Mouse (Mus musculus): Measurements from ENCODE around the gene Lekr1. TPM values are rescaled to one million over a fixed set of nuclear protein-coding genes. Genes with fewer than 3 reads are reported as not detected.
A peak's percentile ranks its signal among the peaks of the same experiment; 100 is the strongest.

Lekr1 gene
- polyA plus RNA-seq, 1 experiment from 2014 or later, result 7.4 TPM

DNA sequence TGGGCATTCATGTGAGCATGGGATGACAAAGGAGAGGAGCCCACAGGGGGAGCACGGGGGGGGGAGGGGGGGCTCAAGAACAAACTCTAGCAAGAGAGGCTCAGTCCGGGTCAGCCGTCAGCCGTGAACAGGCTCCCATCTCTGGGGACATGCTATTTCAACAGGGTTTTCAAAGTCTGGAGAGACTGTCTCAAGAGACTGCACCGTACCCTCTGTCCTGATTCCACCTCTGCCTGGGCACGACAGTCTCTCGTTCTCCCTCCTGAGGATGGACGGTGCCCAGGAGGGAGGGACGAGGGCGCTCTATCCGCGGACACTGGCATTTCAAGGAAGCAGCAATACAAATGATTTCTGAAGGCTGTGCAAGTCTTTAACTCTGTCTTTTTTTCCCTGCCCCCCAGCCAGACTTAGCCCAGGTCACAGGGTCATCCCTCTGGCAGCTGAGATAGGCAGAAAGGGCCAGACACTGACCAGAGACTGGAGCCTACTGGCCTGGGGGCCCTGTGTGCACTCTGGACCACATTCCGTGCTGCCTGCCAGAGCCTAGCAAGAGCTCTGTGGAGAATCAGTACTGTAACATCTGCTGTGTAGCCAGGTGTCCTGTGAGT, 192.8 kb downstream of the Lekr1 start:
- Histone ChIP-seq H3K9me3 (no peaks in the 10 kb centered on the region), H3K27me3 (peaks cover 8% of the 10 kb centered on the region), H3K36me3 (no peaks in the 10 kb centered on the region), H3K9ac (replicated peaks) (peak overlapping the region; percentile 34), H3K27ac (no peak overlapping the region), H3K4me3 (replicated peaks) (no peak overlapping the region), H3K4me1 (replicated peaks) (peaks cover 31% of the 10 kb centered on the region), H3K4me2 (peak overlapping the region; percentile 19; the same call in 1 of the 2 replicates)
- no peak for ATAC-seq (ENCODE audit: insufficient number of reproducible peaks, insufficient read depth, low FRiP score, low TSS enrichment, low read depth)
- 18% methylated on average over 13 of the region's 13 CpGs for whole genome bisulfite sequencing

DNA sequence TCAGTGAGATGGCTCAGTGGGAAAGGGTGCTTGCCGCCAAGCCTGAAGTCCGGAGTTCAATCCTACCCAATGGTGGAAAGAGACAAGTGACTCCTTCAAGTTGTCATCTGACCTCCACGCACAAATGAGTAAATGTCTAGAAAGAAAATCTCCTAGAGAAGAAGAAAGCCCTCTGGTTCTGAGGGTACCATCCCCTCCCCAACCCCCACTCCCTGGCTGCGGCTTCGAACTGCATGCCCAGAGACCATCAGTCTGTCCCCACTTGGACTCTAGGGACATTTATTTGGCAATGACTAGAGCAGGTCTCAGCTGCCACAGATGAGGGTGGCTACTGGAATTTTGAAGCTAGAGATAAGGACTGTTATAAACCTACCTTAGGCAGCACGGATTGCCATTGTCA, 193.7 kb downstream of the Lekr1 start:
- no peak for ATAC-seq (ENCODE audit: insufficient number of reproducible peaks, insufficient read depth, low FRiP score, low TSS enrichment, low read depth)
- Histone ChIP-seq H3K9me3 (no peaks in the 10 kb centered on the region), H3K4me3 (replicated peaks) (no peak overlapping the region), H3K4me2 (no peak overlapping the region), H3K27me3 (peaks cover 13% of the 10 kb centered on the region), H3K36me3 (no peaks in the 10 kb centered on the region), H3K27ac (no peak overlapping the region), H3K4me1 (replicated peaks) (peaks cover 31% of the 10 kb centered on the region), H3K9ac (replicated peaks) (no peak overlapping the region)
- WGBS, result 88% methylated on average over 6 of the region's 6 CpGs

DNA sequence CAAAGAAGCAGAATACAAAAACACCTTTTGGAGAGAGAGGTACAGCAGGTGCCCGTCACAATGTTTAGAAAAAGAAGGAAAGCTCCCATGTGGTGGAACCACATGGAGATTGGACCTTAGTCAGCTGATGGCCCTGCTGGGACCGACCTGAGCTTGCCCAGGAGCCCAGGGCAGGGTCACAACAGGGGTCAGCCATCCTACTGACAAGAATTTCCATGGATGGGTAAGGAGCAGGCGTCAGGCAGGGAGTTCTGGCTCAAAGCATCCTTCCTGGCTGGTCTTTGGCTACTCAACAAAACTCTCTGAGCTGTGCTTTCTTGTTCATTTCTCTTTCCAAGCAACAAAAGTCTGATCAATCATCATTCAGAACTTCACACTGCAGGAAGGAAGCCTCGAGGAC, 194.9 kb downstream of the Lekr1 start:
- no peak overlapping the region for H3K4me3 ChIP-seq (replicated peaks)
- H3K4me1 ChIP-seq (replicated peaks), result peaks cover 31% of the 10 kb centered on the region
- no peak overlapping the region for H3K4me2 ChIP-seq
- no peaks in the 10 kb centered on the region for H3K36me3 ChIP-seq
- H3K27me3 ChIP-seq, result peaks cover 13% of the 10 kb centered on the region
- WGBS, result 39% methylated on average over 4 of the region's 4 CpGs
- H3K9ac ChIP-seq (replicated peaks), result no peak overlapping the region
- H3K27ac ChIP-seq, result no peak overlapping the region
- H3K9me3 ChIP-seq, result 0 out of 2 replicates have a peak, but pooled peaks cover 4% of the 10 kb centered on the region
- ATAC-seq (ENCODE audit: insufficient number of reproducible peaks, insufficient read depth, low FRiP score, low TSS enrichment, low read depth), result no peak

DNA sequence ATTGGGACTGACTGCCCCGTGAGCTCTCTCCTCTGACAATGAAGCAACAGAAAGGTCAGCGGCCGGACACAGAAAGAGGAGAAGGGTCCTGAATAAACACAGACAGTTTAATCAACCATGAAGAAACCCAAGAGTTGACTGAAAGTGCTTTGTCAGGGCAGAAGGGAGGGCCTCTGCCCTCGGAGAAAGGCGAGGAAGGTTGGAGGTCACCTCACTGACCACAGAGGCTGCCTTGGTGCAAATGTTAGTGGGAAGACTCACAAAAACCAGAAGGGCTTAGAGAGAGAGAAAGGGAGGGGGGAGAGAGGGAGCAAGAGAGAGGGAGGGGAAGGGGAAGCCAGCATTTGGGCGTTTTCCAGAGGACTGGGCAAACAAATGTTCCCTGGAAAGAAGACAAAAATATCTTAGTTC, 195.4 kb downstream of the Lekr1 start:
- Histone ChIP-seq H3K27me3 (peaks cover 13% of the 10 kb centered on the region), H3K9me3 (0 out of 2 replicates have a peak, but pooled peaks cover 4% of the 10 kb centered on the region), H3K27ac (no peak overlapping the region), H3K4me2 (no peak overlapping the region), H3K4me3 (replicated peaks) (no peak overlapping the region), H3K4me1 (replicated peaks) (peaks cover 31% of the 10 kb centered on the region), H3K9ac (replicated peaks) (no peak overlapping the region), H3K36me3 (no peaks in the 10 kb centered on the region)
- no peak for ATAC-seq (ENCODE audit: insufficient number of reproducible peaks, insufficient read depth, low FRiP score, low TSS enrichment, low read depth)
- WGBS, result 17% methylated on average over 6 of the region's 6 CpGs

DNA sequence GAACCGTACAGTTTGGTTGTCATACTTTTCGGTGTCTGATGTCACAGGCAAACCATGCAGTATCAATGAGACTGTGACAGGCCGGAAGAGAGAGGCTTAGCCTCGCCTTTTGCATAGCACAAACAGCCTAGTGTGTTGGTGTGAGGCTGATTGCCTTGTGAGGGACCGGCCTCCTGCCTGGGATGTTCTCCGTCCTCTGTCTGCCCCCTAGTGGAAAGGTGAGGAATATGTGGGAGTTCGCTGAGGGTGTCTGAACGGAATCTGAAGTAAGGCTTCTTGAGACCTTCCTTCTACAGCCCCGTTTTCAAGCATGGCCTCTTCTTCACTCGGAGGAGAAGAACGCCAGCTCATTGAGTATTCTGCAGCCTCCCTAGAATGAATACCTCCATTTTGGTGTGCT, 197.3 kb downstream of the Lekr1 start:
- Histone ChIP-seq H3K27me3 (peaks cover 13% of the 10 kb centered on the region), H3K4me3 (replicated peaks) (no peak overlapping the region), H3K27ac (no peak overlapping the region), H3K9me3 (0 out of 2 replicates have a peak, but pooled peaks cover 4% of the 10 kb centered on the region), H3K4me1 (replicated peaks) (peaks cover 31% of the 10 kb centered on the region), H3K36me3 (no peaks in the 10 kb centered on the region), H3K4me2 (no peak overlapping the region; the same call in 1 of the 2 replicates), H3K9ac (replicated peaks) (no peak overlapping the region; the same call in 1 of the 2 replicates)
- 7% methylated on average over 11 of the region's 11 CpGs for WGBS
- peak; percentile 88 for ATAC-seq (ENCODE audit: insufficient number of reproducible peaks, insufficient read depth, low FRiP score, low TSS enrichment, low read depth)

DNA sequence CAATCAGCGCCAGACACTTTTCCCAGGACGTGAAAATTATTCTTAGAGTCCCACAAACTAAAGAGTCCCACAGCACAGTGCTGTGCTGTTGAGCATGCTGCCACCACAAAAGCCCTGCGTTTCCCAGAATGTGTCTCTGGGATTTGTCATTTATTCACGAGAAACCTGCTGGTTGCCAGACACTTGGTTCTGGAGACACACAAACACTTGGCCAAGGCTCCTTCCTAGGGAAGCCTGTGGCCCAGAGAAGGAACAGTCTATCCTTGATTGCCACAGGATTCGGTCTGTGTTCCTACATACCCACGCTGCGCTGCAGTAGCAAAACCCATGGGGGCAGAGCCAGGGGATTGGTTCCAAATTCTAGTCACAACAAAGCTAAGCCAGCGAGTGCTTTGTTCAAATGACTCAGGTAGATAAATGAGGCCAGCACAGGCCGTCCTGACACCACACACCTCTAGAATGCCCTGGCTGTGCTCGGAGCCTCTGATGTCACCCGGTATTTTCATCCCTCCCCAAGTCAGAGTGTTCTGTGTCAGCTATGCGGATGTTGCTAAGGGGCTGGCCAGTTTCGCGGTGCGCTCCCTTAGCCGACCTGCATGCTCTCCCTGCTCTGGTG, 197.8 kb downstream of the Lekr1 start:
- Histone ChIP-seq H3K36me3 (no peaks in the 10 kb centered on the region), H3K9ac (replicated peaks) (no peak overlapping the region; the same call in 1 of the 2 replicates), H3K27me3 (peaks cover 13% of the 10 kb centered on the region), H3K4me2 (no peak overlapping the region; the same call in 1 of the 2 replicates), H3K4me3 (replicated peaks) (no peak overlapping the region), H3K27ac (no peak overlapping the region), H3K9me3 (0 out of 2 replicates have a peak, but pooled peaks cover 4% of the 10 kb centered on the region), H3K4me1 (replicated peaks) (peaks cover 25% of the 10 kb centered on the region)
- 56% methylated on average over 16 of the region's 16 CpGs for WGBS
- no peak for ATAC-seq (ENCODE audit: insufficient number of reproducible peaks, insufficient read depth, low FRiP score, low TSS enrichment, low read depth)

DNA sequence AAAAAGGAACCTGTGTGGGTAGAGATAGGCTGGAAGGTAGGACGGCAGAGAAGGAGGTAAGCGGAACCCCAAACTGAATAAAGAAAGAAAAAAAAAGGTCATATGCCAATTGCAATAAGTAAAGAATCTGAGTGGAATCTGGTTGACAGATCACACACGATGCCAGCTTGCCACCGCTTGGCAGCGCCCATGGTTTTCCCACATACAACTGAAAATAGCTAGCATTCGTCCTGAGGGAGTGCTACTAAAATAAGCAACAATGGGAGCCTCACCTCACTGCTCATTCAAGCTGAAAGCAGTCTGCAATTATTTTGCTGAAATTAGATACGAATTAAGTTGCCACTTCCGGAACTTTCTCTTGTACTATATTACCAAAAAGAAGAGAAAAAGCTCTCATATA, 202.9 kb downstream of the Lekr1 start:
- H3K4me3 ChIP-seq (replicated peaks), result no peak overlapping the region
- 90% methylated on average over 8 of the region's 8 CpGs for WGBS
- no peak overlapping the region for H3K9ac ChIP-seq (replicated peaks)
- peaks cover 4% of the 10 kb centered on the region; the same call in 1 of the 2 replicates for H3K27me3 ChIP-seq
- 0 out of 2 replicates have a peak, but pooled peaks cover 4% of the 10 kb centered on the region for H3K9me3 ChIP-seq
- no peak overlapping the region for H3K4me2 ChIP-seq
- ATAC-seq (ENCODE audit: insufficient number of reproducible peaks, insufficient read depth, low FRiP score, low TSS enrichment, low read depth), result no peak
- H3K36me3 ChIP-seq, result no peaks in the 10 kb centered on the region
- H3K4me1 ChIP-seq (replicated peaks), result peaks cover 19% of the 10 kb centered on the region
- no peak overlapping the region for H3K27ac ChIP-seq

DNA sequence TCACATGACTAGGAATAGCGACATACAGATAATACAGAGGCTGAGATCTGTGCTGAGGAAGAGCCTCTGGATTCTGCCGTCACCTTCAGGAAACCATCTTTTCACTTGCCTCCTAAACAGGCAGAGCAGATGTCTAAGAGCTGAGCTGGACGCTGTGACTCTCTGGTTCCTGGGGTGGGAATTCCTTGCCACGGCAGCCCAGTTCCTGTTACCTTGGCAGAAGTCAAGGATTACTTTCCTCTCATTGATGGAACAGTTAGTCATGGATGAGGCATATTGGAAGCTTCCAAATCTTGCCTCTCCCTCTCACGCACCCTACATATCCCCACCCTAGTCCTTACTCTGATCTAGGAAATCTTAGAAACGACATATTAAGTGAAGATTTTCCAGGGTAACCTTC, 203.7 kb downstream of the Lekr1 start:
- H3K4me1 ChIP-seq (replicated peaks), result peaks cover 19% of the 10 kb centered on the region
- no peak overlapping the region for H3K9ac ChIP-seq (replicated peaks)
- 0 out of 2 replicates have a peak, but pooled peaks cover 4% of the 10 kb centered on the region for H3K9me3 ChIP-seq
- H3K4me3 ChIP-seq (replicated peaks), result no peak overlapping the region
- no peaks in the 10 kb centered on the region for H3K27me3 ChIP-seq
- no peak overlapping the region for H3K4me2 ChIP-seq
- H3K27ac ChIP-seq, result no peak overlapping the region
- WGBS, result 75% methylated on average over 6 of the region's 6 CpGs
- ATAC-seq (ENCODE audit: insufficient number of reproducible peaks, insufficient read depth, low FRiP score, low TSS enrichment, low read depth), result no peak
- H3K36me3 ChIP-seq, result no peaks in the 10 kb centered on the region

DNA sequence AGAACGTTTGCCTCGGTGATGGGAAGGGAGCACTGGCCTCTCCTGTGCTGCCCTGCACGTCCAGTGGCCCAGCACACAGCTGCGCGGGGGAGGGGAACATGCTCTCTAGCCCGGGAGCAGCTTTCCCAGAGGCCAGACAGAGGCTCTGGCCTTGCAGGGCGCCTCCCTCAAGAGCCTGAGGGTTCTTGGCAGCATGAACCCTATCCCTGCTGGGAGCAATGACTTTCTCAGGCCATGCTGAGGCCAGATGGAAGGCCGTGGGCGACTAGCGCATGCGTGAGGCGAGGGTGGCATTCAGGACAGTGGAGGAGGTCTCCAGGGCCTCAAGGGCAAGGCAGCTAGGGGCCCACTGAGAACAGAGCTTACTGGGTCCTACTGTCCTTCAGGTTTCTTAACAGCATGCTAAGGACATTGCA, 205.2 kb downstream of the Lekr1 start:
- peak; percentile 83 for ATAC-seq (ENCODE audit: insufficient number of reproducible peaks, insufficient read depth, low FRiP score, low TSS enrichment, low read depth)
- peak overlapping the region; percentile 49; the same call in 1 of the 2 replicates for H3K9ac ChIP-seq (replicated peaks)
- peak overlapping the region; percentile 40 for H3K4me2 ChIP-seq

DNA sequence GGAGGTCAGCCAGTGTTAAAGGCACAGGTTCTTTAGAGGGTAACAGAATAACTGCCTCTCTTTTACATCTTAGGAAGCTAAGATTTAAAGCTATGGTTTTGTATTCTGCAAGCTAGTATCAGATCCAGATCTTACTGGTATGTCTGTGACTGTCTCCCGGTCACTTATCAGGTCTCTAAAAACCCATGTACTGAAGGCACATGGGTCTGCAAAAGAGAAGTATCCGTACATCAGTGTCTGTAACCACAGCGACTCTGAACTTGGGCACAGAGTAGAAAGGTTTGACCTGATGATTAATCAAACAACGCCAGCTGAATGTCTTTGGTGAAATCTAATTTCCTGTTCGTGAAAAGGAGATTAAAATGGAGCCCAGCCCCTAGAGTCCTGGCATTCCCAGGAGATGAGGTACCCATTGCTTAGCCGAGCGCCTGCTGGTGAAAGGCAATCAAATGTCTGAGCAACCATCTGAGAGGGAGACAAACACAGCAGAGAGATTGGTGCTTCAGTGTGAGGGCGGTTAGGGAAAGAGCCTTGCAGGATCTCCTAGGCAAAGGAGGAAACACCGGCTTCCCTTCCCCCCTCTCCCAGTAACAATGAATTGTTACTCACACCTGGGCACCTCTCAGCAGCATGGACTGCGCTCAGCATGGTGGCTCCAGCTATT, 205.7 kb downstream of the Lekr1 start:
- H3K9me3 ChIP-seq, result no peaks in the 10 kb centered on the region
- peak overlapping the region; percentile 40; the same call in 1 of the 2 replicates for H3K4me2 ChIP-seq
- peaks cover 19% of the 10 kb centered on the region for H3K4me1 ChIP-seq (replicated peaks)
- no peak overlapping the region for H3K4me3 ChIP-seq (replicated peaks)
- no peak for ATAC-seq (ENCODE audit: insufficient number of reproducible peaks, insufficient read depth, low FRiP score, low TSS enrichment, low read depth)
- 33% methylated on average over 10 of the region's 10 CpGs for WGBS
- no peaks in the 10 kb centered on the region for H3K27me3 ChIP-seq
- H3K36me3 ChIP-seq, result no peaks in the 10 kb centered on the region
- H3K27ac ChIP-seq, result peak overlapping the region; percentile 83
- no peak overlapping the region; the same call in 1 of the 2 replicates for H3K9ac ChIP-seq (replicated peaks)

More for the DNA sequence above, 205.2 kb downstream of the Lekr1 start:
- Histone ChIP-seq H3K9me3 (no peaks in the 10 kb centered on the region), H3K27ac (peak overlapping the region; percentile 83), H3K27me3 (no peaks in the 10 kb centered on the region), H3K36me3 (no peaks in the 10 kb centered on the region), H3K4me1 (replicated peaks) (peaks cover 19% of the 10 kb centered on the region), H3K4me3 (replicated peaks) (no peak overlapping the region)
- 4% methylated on average over 12 of the region's 12 CpGs for WGBS

DNA sequence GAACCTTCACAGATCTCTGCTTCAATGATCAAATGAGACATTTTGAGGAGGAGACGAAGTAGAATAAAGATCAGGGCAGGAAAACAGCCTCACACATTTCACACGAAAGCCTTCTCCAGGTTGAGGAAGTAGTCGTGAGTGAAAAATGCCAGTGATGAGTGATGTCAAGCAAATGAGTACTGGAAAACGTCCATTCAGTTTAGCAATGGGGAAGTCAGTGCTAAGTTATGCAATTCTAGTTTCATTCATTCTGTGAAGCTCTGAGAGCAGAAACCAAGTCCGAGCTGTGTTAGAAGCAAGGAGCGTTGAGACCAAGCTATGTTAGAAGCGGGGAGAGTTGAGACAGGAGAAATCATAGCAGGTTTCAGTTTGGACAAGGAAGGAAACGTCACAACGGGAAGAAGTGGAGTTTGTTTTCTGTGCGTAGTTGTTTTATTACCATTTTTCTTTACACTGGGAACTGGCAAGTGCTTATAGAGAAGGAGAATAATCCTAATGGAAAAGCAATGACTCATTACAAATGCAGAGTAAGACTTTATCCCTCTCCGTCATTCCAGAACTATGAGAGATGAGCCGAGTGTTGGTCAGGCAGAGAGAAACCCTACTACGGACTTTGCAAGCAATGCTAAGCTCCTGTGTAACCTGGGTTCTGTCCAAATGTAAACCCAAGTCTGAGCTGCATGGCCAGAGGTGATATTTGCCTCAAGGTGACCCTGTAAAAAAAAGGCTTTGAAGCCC, 207.2 kb downstream of the Lekr1 start:
- no peak for ATAC-seq (ENCODE audit: insufficient number of reproducible peaks, insufficient read depth, low FRiP score, low TSS enrichment, low read depth)
- 84% methylated on average over 13 of the region's 13 CpGs for WGBS
- no peak overlapping the region for H3K27ac ChIP-seq
- no peak overlapping the region for H3K4me2 ChIP-seq
- H3K27me3 ChIP-seq, result no peaks in the 10 kb centered on the region
- peaks cover 19% of the 10 kb centered on the region for H3K4me1 ChIP-seq (replicated peaks)
- no peak overlapping the region for H3K9ac ChIP-seq (replicated peaks)
- no peaks in the 10 kb centered on the region for H3K9me3 ChIP-seq
- H3K4me3 ChIP-seq (replicated peaks), result no peak overlapping the region
- no peaks in the 10 kb centered on the region for H3K36me3 ChIP-seq
